Mouse (Mus musculus) MN1 (cell line): Measurements from ENCODE around the gene Fam20b.
"Not testable (repeated sequence)": the region's sequence is repeated elsewhere in the genome, so short reads cannot be mapped to it uniquely, and the experiment has no call there.

ENCODE experiments used
- DNase-seq: peaks from one replicate; pipeline ENCODE4 v3.0.0-alpha.2; 2016; ENCODE audit warnings: low spot score

Gene Fam20b

DNA sequence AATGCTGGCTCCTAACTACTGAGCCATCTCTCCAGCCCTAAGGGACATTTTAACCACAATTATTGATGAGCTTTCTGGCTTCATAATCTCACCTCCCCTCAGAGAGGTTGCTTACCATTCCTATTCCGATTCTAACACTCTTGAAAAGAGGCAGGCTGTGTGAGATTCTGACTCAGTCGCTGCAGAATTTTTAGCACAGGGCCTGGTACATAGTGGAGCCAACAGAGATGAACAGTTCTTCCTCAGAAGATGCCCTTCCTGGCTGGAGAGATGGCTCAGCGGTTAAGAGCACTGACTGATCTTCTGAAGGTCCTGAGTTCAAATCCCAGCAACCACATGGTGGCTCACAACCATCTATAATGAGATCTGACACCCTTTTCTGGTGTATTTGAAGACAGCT is 47.0 kb downstream of the Fam20b start:
- DNase-seq: no peak

GRCm38 (mm10) chr1:156669208-156669983 is 49.5 kb downstream of the Fam20b start:
- DNase-seq: no peak

- DNase-seq: no peak
Observed at GRCm38 (mm10) chr1:156668602-156669001, 50.3 kb downstream of the Fam20b start.

- peak; percentile 51 for DNase-seq
Observed at GRCm38 (mm10) chr1:156667141-156667926, 51.6 kb downstream of the Fam20b start.

- no peak for DNase-seq
Observed at GRCm38 (mm10) chr1:156665777-156666176, 53.1 kb downstream of the Fam20b start.

- not testable (repeated sequence) for DNase-seq
Observed at GRCm38 (mm10) chr1:156660660-156661236, 58.1 kb downstream of the Fam20b start.

GRCm38 (mm10) chr1:156659906-156660659 is 58.8 kb downstream of the Fam20b start:
- DNase-seq: no peak

- DNase-seq: peak; percentile 64
Observed at GRCm38 (mm10) chr1:156658676-156659075, 60.2 kb downstream of the Fam20b start.

- peak; percentile 41 for DNase-seq
Observed at GRCm38 (mm10) chr1:156657523-156657922, 61.4 kb downstream of the Fam20b start.

GRCm38 (mm10) chr1:156654735-156655530 is 64.0 kb downstream of the Fam20b start:
- DNase-seq: no peak

- no peak for DNase-seq
Observed at GRCm38 (mm10) chr1:156652189-156652822, 66.6 kb downstream of the Fam20b start.

GRCm38 (mm10) chr1:156650631-156651030 is 68.3 kb downstream of the Fam20b start:
- DNase-seq: no peak

GRCm38 (mm10) chr1:156648705-156649104 is 70.2 kb downstream of the Fam20b start:
- no peak for DNase-seq

DNA sequence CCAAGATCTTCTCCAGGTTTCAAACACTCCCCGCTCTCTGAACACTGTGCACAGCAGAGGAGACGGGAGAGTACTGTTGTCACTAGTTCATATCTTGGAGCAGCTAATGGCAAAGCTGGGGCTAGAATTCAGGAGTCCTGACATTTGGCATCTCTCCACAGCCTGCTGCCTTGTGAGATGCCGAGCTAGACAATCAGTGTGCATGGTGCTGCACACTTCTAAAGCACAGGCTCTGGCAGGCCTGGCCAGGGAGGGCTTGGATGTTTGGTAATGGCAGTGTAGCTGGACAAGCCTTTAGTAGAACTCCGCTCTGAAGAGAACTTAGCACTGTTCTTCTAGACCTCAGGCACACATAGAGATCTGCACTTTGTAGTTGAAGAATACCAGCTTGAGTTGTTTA is 72.9 kb downstream of the Fam20b start:
- DNase-seq: no peak

DNA sequence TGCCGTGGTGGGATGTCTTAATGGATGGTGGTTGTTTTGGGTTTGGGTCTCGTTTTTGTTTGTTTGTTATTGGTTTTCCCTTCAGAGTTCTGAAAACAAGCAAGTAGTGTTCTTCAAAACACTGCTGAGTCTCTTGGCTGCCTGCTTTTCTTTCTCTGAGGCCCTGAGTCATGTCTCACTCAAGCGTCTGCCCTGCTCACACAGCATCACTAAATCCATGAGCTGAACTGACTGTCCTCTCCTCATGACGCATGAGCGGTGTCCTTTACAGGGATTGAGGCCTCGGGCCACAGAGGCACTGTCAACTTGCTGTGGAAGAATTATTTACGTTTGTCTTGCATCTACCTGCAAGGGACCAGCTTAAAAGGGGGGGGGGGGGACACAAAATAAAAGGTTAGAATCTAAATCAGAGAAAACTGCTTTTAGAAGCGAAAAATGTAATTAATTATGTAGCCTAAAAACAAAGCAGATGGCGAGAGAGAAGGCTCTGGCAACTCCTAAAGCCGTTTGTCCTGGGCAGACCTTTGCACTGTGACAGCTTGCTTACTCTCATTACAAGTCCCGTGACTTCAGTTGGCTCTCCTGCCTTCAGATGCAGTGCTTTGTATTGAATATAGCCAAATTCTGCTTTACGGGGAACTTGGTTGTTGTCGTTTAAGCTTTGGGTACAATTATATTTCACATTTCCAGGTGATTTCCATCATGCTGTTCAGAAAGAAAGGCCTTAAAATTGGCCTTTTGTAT is 73.9 kb downstream of the Fam20b start:
- no peak for DNase-seq

DNA sequence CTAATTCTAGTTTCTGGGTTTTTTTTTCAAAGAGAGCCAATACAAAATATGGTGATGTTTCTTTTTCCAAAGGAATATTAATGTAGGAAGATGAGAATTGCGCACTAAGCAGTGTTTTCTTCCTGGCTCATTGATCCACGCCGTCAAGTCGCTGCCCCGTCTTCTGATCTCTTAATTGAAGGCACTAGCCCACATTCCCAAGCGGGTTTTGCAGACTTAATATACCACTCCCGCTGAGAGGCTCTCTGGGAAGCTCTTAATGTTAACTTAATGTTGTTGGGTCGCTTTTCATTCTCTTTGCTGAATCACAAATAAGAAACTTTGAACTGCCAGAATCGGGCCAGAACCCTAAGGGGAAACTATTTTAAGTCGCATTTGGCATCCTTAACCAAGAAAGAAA is 74.8 kb downstream of the Fam20b start:
- DNase-seq: no peak

- DNase-seq: no peak
Observed at GRCm38 (mm10) chr1:156642813-156643212, 76.1 kb downstream of the Fam20b start.

DNA sequence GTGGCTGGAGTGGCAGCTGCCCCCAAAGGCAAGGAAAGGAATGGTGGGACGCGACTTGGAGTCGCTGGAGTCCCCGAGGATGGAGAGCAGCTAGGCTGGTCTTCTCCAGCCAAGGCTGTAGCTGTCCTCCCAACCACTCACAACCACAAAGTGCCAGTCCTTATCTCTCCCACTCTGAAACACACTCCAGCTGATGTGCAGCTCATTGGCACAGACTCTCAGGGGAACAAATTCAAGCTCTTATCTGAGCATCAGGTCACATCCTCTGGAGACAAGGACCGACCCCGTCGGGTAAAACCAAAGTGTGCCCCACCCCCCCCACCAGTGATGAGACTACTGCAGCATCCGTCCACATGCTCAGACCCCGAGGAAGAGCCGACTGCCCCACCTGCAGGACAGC is 77.1 kb downstream of the Fam20b start:
- peak; percentile 17 for DNase-seq

DNA sequence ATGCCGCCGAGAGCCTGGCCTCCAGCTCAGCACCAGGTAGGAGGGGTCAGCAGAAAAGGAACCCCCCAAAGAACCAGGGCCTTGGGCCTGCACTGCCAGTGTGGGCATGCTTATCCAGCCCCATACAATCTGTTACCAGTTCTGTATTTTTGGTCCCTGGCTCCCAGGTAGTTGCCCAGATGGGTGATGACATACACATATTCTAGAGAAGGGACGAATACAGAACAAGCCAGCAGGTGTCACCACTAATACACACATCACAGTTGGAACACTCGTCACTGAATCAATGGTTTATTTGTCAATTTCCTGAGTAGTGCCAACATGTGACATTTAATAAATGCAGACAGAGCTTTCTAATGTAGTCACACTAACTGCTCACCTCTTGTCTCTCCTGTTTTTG is 78.3 kb downstream of the Fam20b start:
- DNase-seq: peak; percentile 47

DNA sequence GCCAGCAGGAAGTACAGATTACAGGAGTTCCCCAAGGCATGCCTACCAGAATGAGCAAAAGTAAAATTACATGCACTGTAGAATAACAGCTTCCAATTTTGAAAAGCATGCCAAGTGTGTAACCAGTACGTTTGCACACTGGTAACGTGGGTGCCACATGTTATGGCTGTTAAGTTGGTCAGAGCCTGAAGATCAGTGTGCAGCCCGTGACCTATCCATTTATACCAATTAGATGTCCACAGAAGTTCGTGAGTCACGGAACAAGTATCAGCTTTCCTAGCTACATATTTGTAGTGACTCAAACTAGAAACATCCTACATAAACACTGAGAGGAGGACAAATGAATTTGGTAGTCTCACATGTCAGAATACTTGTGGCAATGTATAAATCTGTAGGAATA is 79.4 kb downstream of the Fam20b start:
- DNase-seq: peak; percentile 24
